Mouse (Mus musculus) liver, adult 2 months (tissue): ENCODE data around the gene Slc36a1.

ENCODE experiments used
- CTCF ChIP-seq: fragments of 200-500 bp; IDR thresholded peaks from 2 replicates; pipeline ENCODE4 v1.5.1; 2011; ENCODE audit warnings: low read depth, low read length, control low read depth
- POLR2A ChIP-seq: fragments of 200-500 bp; IDR thresholded peaks from 2 replicates; pipeline ENCODE4 v1.6.1; 2011; ENCODE audit warnings: low read length, control low read depth; ENCODE audit not compliant: insufficient read depth; ENCODE audit errors: extremely low read depth

DNA sequence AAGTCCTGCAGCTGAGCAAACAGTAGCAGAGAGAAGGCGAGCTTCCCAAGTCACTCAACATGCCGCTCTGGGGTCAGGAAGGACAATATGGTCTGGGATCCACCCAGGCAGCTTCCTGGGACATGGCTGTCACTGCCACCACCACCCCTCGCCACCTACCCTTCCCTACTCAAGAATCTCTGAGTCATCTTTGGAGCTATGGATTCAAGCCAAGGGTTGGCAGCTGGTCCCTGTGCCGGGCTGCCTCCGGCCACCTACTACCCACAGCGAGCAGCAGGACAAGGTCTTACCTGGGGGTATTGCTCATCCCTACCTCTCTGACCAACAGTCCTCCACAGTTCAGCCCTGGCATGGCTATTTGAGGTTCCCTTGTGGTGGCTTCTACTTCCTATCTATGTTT is 70.6 kb downstream of the Slc36a1 start:
- TF ChIP-seq CTCF, result no peak
- no peak for TF ChIP-seq POLR2A
